Mouse (Mus musculus) bone marrow macrophage, adult 2 months (primary cell): ENCODE measurements around the gene Spag17. TPM values are rescaled to one million over a fixed set of nuclear protein-coding genes. Genes with fewer than 3 reads are reported as not detected.

Experiments
- H3K27ac ChIP-seq: 2 replicates; pipeline ENCODE4 v1.5.1; 2012; ENCODE audit warnings: low read depth, low read length; ENCODE audit not compliant: insufficient read depth
- H3K4me1 ChIP-seq: 2 replicates; pipeline ENCODE4 v1.6.1; 2012; ENCODE audit warnings: low read length; ENCODE audit not compliant: control insufficient read depth, insufficient read depth
- H3K4me3 ChIP-seq: 2 replicates; pipeline ENCODE4 v1.5.1; 2012; ENCODE audit warnings: mild to moderate bottlenecking, low read length, moderate library complexity; ENCODE audit not compliant: insufficient read depth
- CTCF ChIP-seq: IDR thresholded peaks from 2 replicates; pipeline ENCODE4 v1.5.1; 2012; ENCODE audit warnings: low read depth, mild to moderate bottlenecking, low read length, moderate library complexity
- POLR2A ChIP-seq: IDR thresholded peaks from 2 replicates; pipeline ENCODE4 v1.6.1; 2012; ENCODE audit warnings: mild to moderate bottlenecking, low read depth, low read length, borderline replicate concordance
- polyA plus RNA-seq: library from polyadenylated mRNA; stranded (reverse); fragments of >200 nt; gene quantifications from 2 replicates; pipeline ENCODE4 v1.2.4, GENCODE M21; 2012; ENCODE audit not compliant: missing spikeins, insufficient read depth, insufficient read length

Spag17 gene
- polyA plus RNA-seq, 1 experiment, result not detected

DNA sequence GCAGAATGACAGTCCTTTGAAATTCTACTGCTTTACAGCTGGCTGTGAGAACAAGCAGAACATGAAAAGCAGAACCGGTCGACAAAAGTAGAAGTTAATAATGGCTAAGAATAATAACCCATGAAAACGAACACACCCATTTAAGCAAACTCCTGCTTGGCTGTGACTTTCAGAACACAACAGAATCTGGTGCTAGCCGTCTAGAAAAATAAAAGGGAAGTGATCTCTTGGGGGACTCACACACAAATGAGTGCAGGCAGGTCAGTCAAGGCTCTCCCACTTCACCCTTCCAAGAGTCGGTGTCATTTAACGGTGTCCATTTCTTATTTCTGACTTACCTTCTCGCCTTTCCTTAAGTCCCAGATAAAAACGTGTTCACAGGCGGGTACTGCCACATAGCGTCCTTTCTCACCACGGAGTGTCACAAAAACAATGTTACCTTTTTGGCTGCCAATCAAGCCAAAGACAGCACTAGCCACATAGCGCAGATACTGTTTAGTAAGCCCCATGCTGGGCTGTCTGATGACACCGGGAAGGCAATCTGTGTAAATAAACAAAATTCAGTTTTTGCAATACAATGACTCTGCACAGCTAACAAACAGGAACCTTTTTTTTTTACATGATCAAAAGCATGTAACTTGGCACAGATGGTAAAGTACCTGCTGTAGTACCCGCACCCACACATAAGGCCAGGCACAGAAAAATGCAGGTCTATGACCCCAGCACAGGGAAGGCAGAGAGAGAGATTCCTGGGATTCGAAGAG, 275.7 kb downstream of the Spag17 start:
- H3K27ac ChIP-seq, result peak overlapping the region; percentile 72
- H3K4me1 ChIP-seq, result peaks cover 16% of the 10 kb centered on the region
- TF ChIP-seq POLR2A, result no peak
- TF ChIP-seq CTCF, result no peak
- H3K4me3 ChIP-seq, result peak overlapping the region; percentile 65

DNA sequence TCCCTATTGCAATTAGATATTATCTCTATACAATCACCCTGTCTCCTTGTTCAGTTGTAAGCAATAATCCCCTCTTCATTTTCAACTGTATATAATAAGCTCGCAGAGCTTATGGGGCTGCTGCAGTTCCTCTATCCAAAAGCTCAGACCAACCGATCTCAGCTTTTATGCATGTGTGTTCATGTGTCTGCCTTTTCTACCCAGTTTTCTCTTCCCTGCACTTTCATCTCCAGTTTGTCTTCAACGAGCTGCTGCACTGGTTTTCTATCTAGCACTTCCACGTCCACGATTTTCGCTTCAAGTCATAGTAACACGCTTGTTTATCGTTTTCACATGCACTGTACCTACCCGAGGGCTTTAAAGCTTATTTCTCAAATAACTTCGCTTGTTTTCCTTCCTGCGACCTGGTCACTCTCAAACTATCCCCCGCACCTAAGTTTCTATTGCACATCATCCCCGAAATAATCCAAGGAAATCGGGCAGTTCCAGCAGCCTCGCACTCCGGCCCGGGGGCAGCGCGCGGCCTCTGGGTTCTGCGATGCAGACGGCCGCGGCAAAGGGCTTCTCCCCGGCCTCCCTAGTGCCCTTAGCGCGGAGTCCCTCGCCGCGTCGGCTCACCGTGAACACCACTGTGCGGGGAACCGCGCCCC, 276.6 kb downstream of the Spag17 start:
- peak overlapping the region; percentile 72 for H3K27ac ChIP-seq
- peak overlapping the region; percentile 65 for H3K4me3 ChIP-seq
- TF ChIP-seq POLR2A, result no peak
- TF ChIP-seq CTCF, result no peak
- peaks cover 16% of the 10 kb centered on the region for H3K4me1 ChIP-seq

DNA sequence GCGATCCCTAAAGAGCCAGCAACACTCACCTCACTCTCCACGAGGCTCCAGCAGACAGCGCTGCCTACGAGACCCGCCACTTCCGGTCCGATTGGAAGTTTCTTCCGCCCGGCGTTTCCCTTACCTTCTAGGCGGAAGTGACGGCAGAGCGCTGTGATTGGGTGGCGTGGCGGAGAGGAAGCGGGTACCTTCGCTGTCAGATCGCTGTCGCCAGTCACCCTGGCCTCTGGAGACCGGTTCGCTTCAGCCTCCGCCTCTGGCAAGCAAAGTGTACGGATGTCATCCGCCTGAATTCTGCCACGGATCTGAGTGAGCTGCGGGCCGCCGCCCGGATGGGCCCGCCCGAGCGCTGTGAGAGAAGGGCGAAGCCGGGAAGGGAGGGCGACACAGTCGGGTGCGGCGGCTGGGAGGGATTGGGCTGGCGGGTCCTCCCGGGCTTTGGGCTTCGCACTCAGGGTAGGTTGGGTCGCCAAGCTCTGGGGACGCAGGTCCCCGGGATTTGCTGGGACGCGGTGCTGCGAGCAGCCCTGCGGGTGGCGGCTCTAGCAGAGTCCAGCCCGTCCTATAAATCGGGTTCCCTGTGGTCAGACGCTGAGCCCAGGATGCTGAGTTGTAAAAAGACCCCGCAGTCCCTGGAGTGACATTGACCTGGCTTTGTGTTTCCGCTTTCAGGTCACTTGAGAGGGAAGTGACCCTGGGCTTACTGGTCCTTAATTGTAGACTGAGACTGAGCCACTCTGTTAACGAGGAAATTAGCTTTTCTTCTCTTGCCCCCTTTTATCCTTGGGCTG, 277.3 kb downstream of the Spag17 start, which contains the start of the genes Gdap2 and Wdr3:
Gene Gdap2, plus strand, starts transcription at position 67 of the 791 bp plus-strand sequence.
Gene Wdr3, minus strand, starts transcription at position 93 of the 791 bp plus-strand sequence.
- Histone ChIP-seq H3K27ac (peak within 1 kb of the TSS; percentile 72), H3K4me1 (peaks cover 16% of the 10 kb centered on the region), H3K4me3 (peak within 1 kb of the TSS; percentile 65)
- TF ChIP-seq CTCF, result no peak
- TF ChIP-seq POLR2A, result peak; percentile 69

DNA sequence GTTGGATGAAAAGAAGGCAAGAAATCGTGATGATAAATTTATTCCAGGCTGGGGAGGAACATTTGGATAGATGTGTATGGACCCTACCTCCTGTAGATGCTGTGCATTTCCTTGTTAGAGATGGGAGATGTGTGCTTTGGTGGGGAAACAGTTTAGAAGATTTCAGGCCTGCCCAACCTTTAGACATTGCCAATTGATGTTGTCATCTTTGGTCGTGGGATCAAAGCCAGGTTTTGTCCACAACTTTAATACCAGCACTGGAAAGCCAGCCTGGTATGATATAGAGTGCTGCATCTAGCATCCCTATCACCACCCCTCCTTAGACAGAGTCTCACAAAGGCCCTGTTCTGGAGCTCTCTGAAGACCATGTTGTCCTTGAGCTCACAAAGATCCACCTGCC, 278.4 kb downstream of the Spag17 start:
- Histone ChIP-seq H3K4me1 (peaks cover 16% of the 10 kb centered on the region), H3K4me3 (no peak overlapping the region), H3K27ac (no peak overlapping the region)
- TF ChIP-seq CTCF, result no peak
- no peak for TF ChIP-seq POLR2A

DNA sequence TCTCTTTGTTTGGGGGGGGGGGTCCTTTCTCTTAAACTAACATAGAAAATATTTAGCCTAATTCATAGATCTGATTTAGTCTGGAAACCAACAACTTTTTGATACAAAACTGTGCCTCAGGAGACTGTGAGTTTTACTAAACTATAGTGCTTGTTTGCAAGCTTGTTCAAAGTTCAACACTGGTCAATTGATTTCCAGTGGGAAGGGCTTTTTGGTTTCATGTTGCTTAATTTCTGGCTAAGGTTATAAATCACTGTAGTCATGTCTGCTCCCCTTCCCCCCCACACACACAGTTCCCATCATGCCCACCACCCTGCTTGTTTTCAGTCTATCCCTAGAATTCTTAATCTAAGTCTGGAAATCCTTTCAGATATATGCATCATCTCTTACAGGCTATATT, 279.8 kb downstream of the Spag17 start:
- TF ChIP-seq CTCF (no peak), POLR2A (no peak)
- Histone ChIP-seq H3K27ac (no peak overlapping the region), H3K4me1 (peaks cover 13% of the 10 kb centered on the region), H3K4me3 (no peak overlapping the region)

DNA sequence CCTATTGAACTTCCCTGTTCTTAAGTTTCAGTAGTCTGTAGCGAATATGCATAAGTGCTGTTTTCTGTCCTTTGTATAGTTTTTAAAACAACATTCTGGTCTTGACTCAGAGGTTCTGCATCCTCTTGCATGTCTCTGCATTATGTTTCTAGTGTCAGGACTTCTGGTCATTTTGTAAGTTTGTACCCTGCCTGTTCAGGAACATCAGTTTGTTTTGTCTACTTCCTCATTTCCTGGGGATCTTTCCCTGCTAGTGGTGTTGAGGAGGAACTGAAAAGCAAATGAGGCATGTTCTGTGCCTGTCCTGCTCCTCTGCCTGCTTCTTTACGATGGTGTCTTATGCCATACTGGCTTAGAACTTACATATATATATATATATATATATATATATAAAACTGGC, 290.8 kb downstream of the Spag17 start:
- TF ChIP-seq CTCF (no peak), POLR2A (no peak)

DNA sequence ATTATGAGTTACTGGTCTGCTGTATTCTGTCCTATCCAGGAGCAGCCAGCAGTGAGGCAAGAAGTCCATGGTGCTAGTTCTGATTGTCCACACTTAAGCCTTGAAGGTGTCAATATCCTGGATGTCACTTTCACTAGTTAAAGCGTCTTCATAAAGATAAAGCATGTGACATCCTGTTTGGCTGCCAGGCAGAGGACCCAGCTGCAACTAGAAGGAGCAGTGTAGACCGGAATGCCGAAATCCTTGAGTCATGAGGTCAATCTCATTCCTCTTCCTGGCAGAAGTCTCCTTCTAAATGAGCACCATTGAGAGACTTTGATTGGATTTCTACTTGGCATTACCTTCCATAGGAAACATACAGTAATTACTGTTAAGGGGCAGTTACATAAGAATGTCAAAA, 295.3 kb downstream of the Spag17 start:
- peaks cover 14% of the 10 kb centered on the region for H3K4me1 ChIP-seq
- TF ChIP-seq POLR2A, result no peak
- no peak for TF ChIP-seq CTCF
- H3K27ac ChIP-seq, result no peak overlapping the region
- no peak overlapping the region for H3K4me3 ChIP-seq

More for the DNA sequence above, 290.8 kb downstream of the Spag17 start:
- no peak overlapping the region for H3K4me3 ChIP-seq
- H3K27ac ChIP-seq, result peak overlapping the region; percentile 71
- H3K4me1 ChIP-seq, result peaks cover 20% of the 10 kb centered on the region

DNA sequence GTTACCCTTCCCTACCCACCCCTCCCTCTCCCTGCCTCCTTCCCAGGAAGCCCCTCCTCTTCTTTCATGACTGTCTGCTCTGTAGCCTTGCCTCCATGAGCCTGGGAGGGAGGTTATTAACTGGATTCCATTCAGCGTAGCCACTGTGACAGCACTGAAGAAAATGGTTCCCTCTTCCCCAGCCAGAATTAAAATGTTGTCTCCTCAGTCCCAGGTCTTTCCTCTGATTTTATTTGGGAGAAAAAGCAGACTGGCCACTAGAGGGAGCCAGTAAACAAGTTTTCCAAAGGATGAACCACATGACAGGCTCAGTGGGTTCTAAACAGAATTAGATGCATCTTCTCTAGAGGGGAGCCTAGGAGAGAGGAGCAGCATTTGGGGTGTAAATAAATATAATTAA, 304.2 kb downstream of the Spag17 start:
- TF ChIP-seq POLR2A, result no peak
- TF ChIP-seq CTCF, result no peak
- no peak overlapping the region for H3K27ac ChIP-seq

DNA sequence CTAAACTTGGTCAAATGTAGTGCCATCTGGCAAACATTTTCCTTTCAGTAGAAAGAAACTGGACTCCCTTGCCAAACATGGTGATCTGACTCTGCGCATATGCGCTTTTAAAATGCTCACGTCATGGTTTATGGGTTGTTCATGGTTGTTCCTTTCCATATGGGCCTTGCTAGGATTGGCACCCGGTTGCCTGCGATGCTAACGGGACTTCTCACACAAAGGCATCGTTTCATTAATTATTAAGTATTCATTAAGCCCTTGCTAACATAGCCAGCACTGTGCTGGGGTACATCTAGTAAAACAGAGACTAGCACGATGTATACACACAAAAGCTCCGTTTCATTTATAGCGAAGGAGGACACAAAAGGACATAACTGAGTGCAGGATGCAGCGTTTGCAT, 304.7 kb downstream of the Spag17 start:
- Histone ChIP-seq H3K4me3 (no peak overlapping the region), H3K27ac (no peak overlapping the region), H3K4me1 (no peaks in the 10 kb centered on the region)
- TF ChIP-seq CTCF, result no peak
- no peak for TF ChIP-seq POLR2A

More for the DNA sequence above, 304.2 kb downstream of the Spag17 start:
- Histone ChIP-seq H3K4me1 (no peaks in the 10 kb centered on the region), H3K4me3 (no peak overlapping the region)
